Mouse (Mus musculus): ENCODE measurements around the gene Rbmx.

DNA sequence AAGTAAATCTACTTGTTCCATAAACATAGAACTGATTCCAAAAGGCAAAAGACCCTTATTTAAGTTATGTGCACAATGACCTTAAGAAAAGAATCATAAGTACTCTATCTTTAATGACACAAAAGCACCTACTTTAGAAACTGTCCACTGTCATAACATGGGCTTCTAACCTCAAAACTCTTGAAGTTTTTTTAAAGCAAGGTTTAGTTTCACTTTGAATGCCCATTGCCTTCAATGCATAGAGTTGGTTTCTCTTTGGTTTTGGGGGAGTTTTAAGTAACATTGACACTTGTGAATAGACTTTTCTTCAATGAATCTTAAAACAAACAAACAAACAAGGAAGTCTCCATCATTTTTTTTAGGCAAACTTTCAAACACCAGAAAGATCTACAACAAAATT is 55.3 kb downstream of the Rbmx start:
- TF ChIP-seq EP300 (IDR thresholded peaks at IDR 0.05) (no peak), CTCF (IDR thresholded peaks at IDR 0.05) (no peak)

Measured in lung, postnatal 0 days (tissue).